Mouse (Mus musculus) brain, embryonic 14.5 days (tissue): ENCODE measurements at regions not wholly inside any gene's neighbourhood (a gene's known extent, or its start where the extent isn't known, plus 50 kb on each side); places are given as distances from the start of the nearest gene placed in this dataset.

ENCODE experiments used
- CTCF ChIP-seq: fragments of 200-500 bp; IDR thresholded peaks from 2 replicates; pipeline ENCODE4 v1.5.1; 2012; ENCODE audit warnings: inconsistent platforms, mild to moderate bottlenecking, moderate library complexity, borderline replicate concordance; ENCODE audit not compliant: insufficient read depth, insufficient read length; ENCODE audit errors: extremely low read depth
- POLR2A ChIP-seq: fragments of 200-500 bp; IDR thresholded peaks from 2 replicates; pipeline ENCODE4 v1.6.1; 2012; ENCODE audit warnings: mild to moderate bottlenecking, inconsistent platforms, borderline replicate concordance; ENCODE audit not compliant: poor library complexity, insufficient read depth, insufficient read length, severe bottlenecking; ENCODE audit errors: extremely low read depth

DNA sequence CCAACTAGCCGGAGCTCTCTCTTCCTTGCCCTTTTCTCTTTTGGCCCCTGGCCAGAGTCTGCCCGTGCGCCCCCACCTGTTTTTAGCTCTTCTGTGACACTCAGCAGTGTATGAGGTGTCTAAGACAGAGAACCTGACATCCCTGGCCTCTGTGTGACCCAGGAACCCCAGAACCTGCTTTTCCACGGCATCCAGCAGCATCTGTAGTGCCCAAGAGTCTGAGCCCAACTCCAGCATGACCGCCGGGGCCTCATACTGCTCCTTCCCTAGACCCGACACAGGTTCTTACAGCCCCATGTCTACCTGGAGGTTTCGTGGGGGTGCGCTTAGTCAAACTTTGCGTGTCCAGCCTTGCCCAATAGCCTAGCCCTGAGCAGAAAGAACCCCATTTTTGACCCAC, 892.9 kb upstream of the Ppp6c start:
- TF ChIP-seq CTCF (no peak), POLR2A (no peak)
